8 mouse cellular contexts compared by ENCODE assay signal in genomic region chr13:23425505-23425904, GRCm38 (mm10). TPM values are rescaled to one million over a fixed set of nuclear protein-coding genes. Genes with fewer than 3 reads are reported as not detected.
DNase-seq lines count a peak whose midpoint lies in the region; ATAC-seq and TF ChIP-seq lines count a peak whose summit lies in the region.

No protein-coding gene starts in this region.

- TF ChIP-seq CTCF in bone marrow macrophage, adult 2 months (IDR thresholded peaks at IDR 0.05; ENCODE audit: low read depth, low read length) = no peak

- no peak overlapping the region for H3K27ac ChIP-seq in bone marrow macrophage, adult 2 months (ENCODE audit: insufficient read depth, low read depth, low read length)
- H3K27ac ChIP-seq in forebrain, embryonic 16.5 days (ENCODE audit: low read length) = no peak overlapping the region
- H3K27ac ChIP-seq in liver, embryonic 11.5 days (ENCODE audit: low read depth, low read length) = no peak overlapping the region
- H3K27ac ChIP-seq in neural tube, embryonic 15.5 days (replicated peaks) = no peak overlapping the region

- H3K36me3 ChIP-seq in forebrain, embryonic 16.5 days (ENCODE audit: control insufficient read depth, insufficient read depth) = peaks cover 8% of the 10 kb centered on the region; the same call in 1 of the 2 replicates
- H3K36me3 ChIP-seq in liver, embryonic 11.5 days (ENCODE audit: control insufficient read depth, insufficient read depth, low read length) = peaks cover 15% of the 10 kb centered on the region
- peaks cover 18% of the 10 kb centered on the region for H3K36me3 ChIP-seq in neural tube, embryonic 15.5 days

- H3K9ac ChIP-seq in forebrain, embryonic 16.5 days (replicated peaks; ENCODE audit: low read depth, low read length) = no peak overlapping the region
- no peak overlapping the region for H3K9ac ChIP-seq in liver, embryonic 11.5 days (ENCODE audit: low read depth, low read length)
- H3K9ac ChIP-seq in neural tube, embryonic 15.5 days (replicated peaks) = no peak overlapping the region

- H3K4me1 ChIP-seq in bone marrow macrophage, adult 2 months (ENCODE audit: control insufficient read depth, insufficient read depth, low read length) = peaks cover 7% of the 10 kb centered on the region; the same call in 1 of the 2 replicates
- H3K4me1 ChIP-seq in forebrain, embryonic 16.5 days (replicated peaks; ENCODE audit: control insufficient read depth, insufficient read depth, low read length) = peaks cover 31% of the 10 kb centered on the region
- peaks cover 17% of the 10 kb centered on the region for H3K4me1 ChIP-seq in liver, embryonic 11.5 days (replicated peaks; ENCODE audit: control insufficient read depth, insufficient read depth, low read length)
- H3K4me1 ChIP-seq in neural tube, embryonic 15.5 days = peaks cover 45% of the 10 kb centered on the region

- no peak for TF ChIP-seq POLR2A in bone marrow macrophage, adult 2 months (IDR thresholded peaks at IDR 0.05; ENCODE audit: borderline replicate concordance, low read depth, low read length)

- WGBS in forebrain, embryonic 16.5 days = 4% methylated on average over 9 of the region's 9 CpGs
- under 1% methylated on average over 9 of the region's 9 CpGs for WGBS in liver, embryonic 11.5 days
- WGBS in neural tube, embryonic 15.5 days = 3% methylated on average over 9 of the region's 9 CpGs

- DNase-seq in right cerebral cortex, adult 18-20 months = peak; percentile 78
- no peak for DNase-seq in right cerebral cortex, postnatal 36 days (ENCODE audit: low spot score in 2 of 2)
- DNase-seq in kidney, adult 18-20 months = peak; percentile 66
- peak; percentile 73 for DNase-seq in liver, embryonic 11.5 days (ENCODE audit: low spot score)
- no peak for DNase-seq in gastrocnemius, postnatal 4 days (ENCODE audit: low spot score in 2 of 2)

- H3K27me3 ChIP-seq in forebrain, embryonic 16.5 days (replicated peaks; ENCODE audit: control insufficient read depth, insufficient read depth, low read length) = no peaks in the 10 kb centered on the region
- no peaks in the 10 kb centered on the region for H3K27me3 ChIP-seq in liver, embryonic 11.5 days (replicated peaks; ENCODE audit: control insufficient read depth, insufficient read depth, low read length)
- H3K27me3 ChIP-seq in neural tube, embryonic 15.5 days (replicated peaks) = no peaks in the 10 kb centered on the region

- no peaks in the 10 kb centered on the region for H3K9me3 ChIP-seq in forebrain, embryonic 16.5 days (ENCODE audit: control insufficient read depth, low read length)
- no peaks in the 10 kb centered on the region for H3K9me3 ChIP-seq in liver, embryonic 11.5 days (ENCODE audit: control insufficient read depth, low read length)
- H3K9me3 ChIP-seq in neural tube, embryonic 15.5 days (replicated peaks) = no peaks in the 10 kb centered on the region

- H3K4me2 ChIP-seq in forebrain, embryonic 16.5 days (ENCODE audit: low read length) = peak overlapping the region; percentile 21
- H3K4me2 ChIP-seq in liver, embryonic 11.5 days = peak overlapping the region; percentile 90
- H3K4me2 ChIP-seq in neural tube, embryonic 15.5 days = peak overlapping the region; percentile 83

- 0 out of 2 replicates have a peak overlapping the region, but pooled peaks have one; percentile 10 for H3K4me3 ChIP-seq in bone marrow macrophage, adult 2 months (ENCODE audit: insufficient read depth, low read length)
- no peak overlapping the region for H3K4me3 ChIP-seq in forebrain, embryonic 16.5 days (replicated peaks; ENCODE audit: low read length)
- peak overlapping the region; percentile 48 for H3K4me3 ChIP-seq in liver, embryonic 11.5 days (ENCODE audit: low read depth, low read length)
- H3K4me3 ChIP-seq in neural tube, embryonic 15.5 days (replicated peaks) = no peak overlapping the region; the same call in 1 of the 2 replicates

- no peak for ATAC-seq in forebrain, embryonic 16.5 days
- ATAC-seq in liver, embryonic 11.5 days (replicated peaks; ENCODE audit: low FRiP score) = peak; percentile 69
- no peak for ATAC-seq in neural tube, embryonic 15.5 days (ENCODE audit: low FRiP score)

RNA-seq across cellular contexts. Expression of gene Abt1, which starts 1.8 kb away (rescaled TPM):
- polyA plus RNA-seq in bone marrow macrophage, adult 2 months (2012; ENCODE audit: insufficient read depth, insufficient read length, missing spikeins) = 4.8 and 4.9 TPM in 2 replicates
- polyA plus RNA-seq in forebrain, embryonic 16.5 days (2015; fragmentation: Nextera tagmentation; extraction: Ambion mirVana) = 12.7 and 13.0 TPM in 2 replicates
- polyA plus RNA-seq in liver, embryonic 11.5 days (2014; fragmentation: Nextera tagmentation; extraction: Ambion mirVana) = 13.1 and 13.4 TPM in 2 replicates
- 9.3 and 10.3 TPM in 2 replicates for polyA plus RNA-seq in neural tube, embryonic 15.5 days (2015; fragmentation: Nextera tagmentation; extraction: Ambion mirVana)
- total RNA-seq in gastrocnemius, postnatal 4 days (2021) = 1 to 10 TPM; 6.2 to 6.6 TPM

RNA-seq across cellular contexts. Expression of gene Btn1a1, which starts 40.2 kb away (rescaled TPM):
- not detected in 2 replicates for polyA plus RNA-seq in bone marrow macrophage, adult 2 months (2012; ENCODE audit: insufficient read depth, insufficient read length, missing spikeins)
- 0.06 and 0.22 TPM in 2 replicates for polyA plus RNA-seq in forebrain, embryonic 16.5 days (2015; fragmentation: Nextera tagmentation; extraction: Ambion mirVana)
- polyA plus RNA-seq in liver, embryonic 11.5 days (2014; fragmentation: Nextera tagmentation; extraction: Ambion mirVana) = 1.8 and 2.2 TPM in 2 replicates
- polyA plus RNA-seq in neural tube, embryonic 15.5 days (2015; fragmentation: Nextera tagmentation; extraction: Ambion mirVana) = 0.15 TPM in 1 of 2 replicates, not detected in the other
- total RNA-seq in gastrocnemius, postnatal 4 days (2021) = not detected

RNA-seq across cellular contexts. Expression of gene Zfp322a, which starts 56.5 kb away (rescaled TPM):
- 14.9 and 16.4 TPM in 2 replicates for polyA plus RNA-seq in bone marrow macrophage, adult 2 months (2012; ENCODE audit: insufficient read depth, insufficient read length, missing spikeins)
- 62.5 and 72.6 TPM in 2 replicates for polyA plus RNA-seq in forebrain, embryonic 16.5 days (2015; fragmentation: Nextera tagmentation; extraction: Ambion mirVana)
- polyA plus RNA-seq in liver, embryonic 11.5 days (2014; fragmentation: Nextera tagmentation; extraction: Ambion mirVana) = 36.4 and 37.0 TPM in 2 replicates
- 46.2 and 49.0 TPM in 2 replicates for polyA plus RNA-seq in neural tube, embryonic 15.5 days (2015; fragmentation: Nextera tagmentation; extraction: Ambion mirVana)
- total RNA-seq in gastrocnemius, postnatal 4 days (2021) = 10 to 100 TPM; 17.8 to 20.8 TPM

Comparison
In these comparisons a context has a peak if more than half of its experiments do, and no peak if none do; other contexts are left out.
1. DNase-seq: peak in right cerebral cortex, adult 18-20 months (single experiment), kidney, adult 18-20 months (single experiment) and liver, embryonic 11.5 days (single experiment); none in right cerebral cortex, postnatal 36 days (0 of 2) and gastrocnemius, postnatal 4 days (0 of 2).
2. H3K4me3 ChIP-seq: peak in bone marrow macrophage, adult 2 months (single experiment) and liver, embryonic 11.5 days (single experiment); none in forebrain, embryonic 16.5 days (single experiment) and neural tube, embryonic 15.5 days (single experiment).
3. H3K4me2 ChIP-seq: peak in every context shown above with its lines; median percentile 90 in liver, embryonic 11.5 days; 83 in neural tube, embryonic 15.5 days; 21 in forebrain, embryonic 16.5 days.